Mouse (Mus musculus): ENCODE data around the gene Tll1. TPM values are rescaled to one million over a fixed set of nuclear protein-coding genes. Genes with fewer than 3 reads are reported as not detected.

Tll1 gene
- polyA plus RNA-seq, 1 experiment = 0.04 TPM

GRCm38 (mm10) chr8:64206411-64206861, 365 bp upstream of the Tll1 start:
- Histone ChIP-seq H3K36me3 (ENCODE audit: control insufficient read depth, insufficient read depth, low read length) (no peaks in the 10 kb centered on the region), H3K27me3 (ENCODE audit: control insufficient read depth, insufficient read depth, low read length) (peaks cover 7% of the 10 kb centered on the region), H3K4me1 (ENCODE audit: control insufficient read depth, insufficient read depth, insufficient read length) (no peaks in the 10 kb centered on the region), H3K4me3 (ENCODE audit: extremely low read depth, insufficient read depth, insufficient read length) (peak overlapping the region; percentile 14; the same call in 1 of the 2 replicates), H3K27ac (ENCODE audit: insufficient read depth, low read length) (no peak overlapping the region)
- TF ChIP-seq POLR2A (IDR thresholded peaks at IDR 0.05; ENCODE audit: low read depth, low read length) = no peak
- no peak for TF ChIP-seq CTCF (IDR thresholded peaks at IDR 0.05; ENCODE audit: extremely low read depth, insufficient read depth, insufficient read length, insufficient replicate concordance)
- WGBS = 3% methylated on average over 12 of the region's 12 CpGs
- DNase-seq (ENCODE audit: low read depth in 1 of 2, low spot score in 2 of 2) = no peak

DNA sequence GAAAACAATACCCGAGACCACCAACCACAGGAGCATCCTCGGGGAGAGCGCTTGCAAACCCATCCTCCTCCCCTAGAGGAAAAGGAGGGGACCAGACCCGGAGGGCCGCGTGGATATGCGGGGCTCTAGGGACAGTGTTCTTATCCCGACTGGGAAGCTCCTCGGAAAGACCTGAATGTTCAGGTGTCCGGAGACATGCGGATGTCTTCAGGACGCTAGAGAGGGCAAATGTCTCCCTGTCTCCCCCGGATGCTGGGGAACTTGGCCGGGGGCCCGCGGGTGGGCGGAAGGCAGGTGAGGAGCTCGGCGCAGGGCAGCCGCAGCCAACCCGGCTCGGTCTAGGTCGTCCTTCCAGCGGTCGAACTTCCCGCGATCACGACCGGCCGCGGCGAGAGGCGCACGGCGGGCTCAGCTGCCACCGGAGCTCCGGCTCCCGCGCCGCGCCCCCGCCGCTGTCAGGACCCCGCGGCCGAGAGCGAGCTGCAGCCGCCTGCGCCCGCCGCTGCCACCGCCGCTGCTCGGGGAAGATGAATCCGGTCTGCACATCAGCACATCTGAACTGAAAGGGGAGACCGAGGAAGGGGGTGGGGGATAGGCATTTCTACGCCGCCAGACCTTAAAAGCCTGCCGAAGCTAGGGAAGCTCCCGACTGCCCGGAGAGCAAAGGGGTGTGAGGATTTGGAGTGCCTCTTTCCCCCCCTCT, 599 bp downstream of the Tll1 start:
- TF ChIP-seq CTCF (IDR thresholded peaks at IDR 0.05; ENCODE audit: extremely low read depth, insufficient read depth, insufficient read length, insufficient replicate concordance) = no peak
- no peak for TF ChIP-seq POLR2A (IDR thresholded peaks at IDR 0.05; ENCODE audit: low read depth, low read length)
- WGBS = 2% methylated on average over 61 of the region's 61 CpGs
- no peak for DNase-seq (ENCODE audit: low read depth in 1 of 2, low spot score in 2 of 2)
- no peaks in the 10 kb centered on the region for H3K4me1 ChIP-seq (ENCODE audit: control insufficient read depth, insufficient read depth, insufficient read length)
- H3K27ac ChIP-seq (ENCODE audit: insufficient read depth, low read length) = no peak overlapping the region
- H3K36me3 ChIP-seq (ENCODE audit: control insufficient read depth, insufficient read depth, low read length) = no peaks in the 10 kb centered on the region
- peak overlapping the region; percentile 8; the same call in 1 of the 2 replicates for H3K4me3 ChIP-seq (ENCODE audit: extremely low read depth, insufficient read depth, insufficient read length)
- H3K27me3 ChIP-seq (ENCODE audit: control insufficient read depth, insufficient read depth, low read length) = peaks cover 7% of the 10 kb centered on the region

DNA sequence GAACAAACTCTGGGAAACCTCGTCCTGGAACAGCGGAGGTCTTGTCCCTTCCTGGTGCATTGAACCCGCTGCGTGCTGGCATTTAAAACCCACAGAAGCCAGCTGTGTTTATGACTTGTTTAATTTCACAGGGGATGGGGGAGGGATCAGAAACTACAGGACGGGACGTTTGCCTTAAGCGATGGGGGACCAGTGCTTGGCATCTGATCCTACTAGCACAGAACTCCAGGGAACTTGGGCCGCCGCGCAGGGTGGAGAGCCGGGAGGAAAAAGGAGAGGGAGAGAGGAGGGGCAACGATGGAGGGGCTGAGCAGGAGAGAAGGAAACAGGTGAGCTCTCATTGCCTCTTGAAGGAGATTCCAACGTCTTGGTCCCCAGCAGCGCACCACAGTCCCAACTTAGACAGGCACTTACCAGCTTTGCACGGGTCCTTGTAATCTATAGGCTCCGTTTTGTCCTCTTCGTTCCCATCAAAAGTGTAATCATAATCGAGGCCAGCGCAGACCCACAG, 1.2 kb downstream of the Tll1 start:
- Histone ChIP-seq H3K4me1 (ENCODE audit: control insufficient read depth, insufficient read depth, insufficient read length) (no peaks in the 10 kb centered on the region), H3K27me3 (ENCODE audit: control insufficient read depth, insufficient read depth, low read length) (peaks cover 7% of the 10 kb centered on the region), H3K4me3 (ENCODE audit: extremely low read depth, insufficient read depth, insufficient read length) (no peak overlapping the region), H3K27ac (ENCODE audit: insufficient read depth, low read length) (no peak overlapping the region), H3K36me3 (ENCODE audit: control insufficient read depth, insufficient read depth, low read length) (no peaks in the 10 kb centered on the region)
- WGBS = 3% methylated on average over 19 of the region's 19 CpGs
- DNase-seq (ENCODE audit: low read depth in 1 of 2, low spot score in 2 of 2) = no peak
- no peak for TF ChIP-seq POLR2A (IDR thresholded peaks at IDR 0.05; ENCODE audit: low read depth, low read length)
- TF ChIP-seq CTCF (IDR thresholded peaks at IDR 0.05; ENCODE audit: extremely low read depth, insufficient read depth, insufficient read length, insufficient replicate concordance) = no peak

DNA sequence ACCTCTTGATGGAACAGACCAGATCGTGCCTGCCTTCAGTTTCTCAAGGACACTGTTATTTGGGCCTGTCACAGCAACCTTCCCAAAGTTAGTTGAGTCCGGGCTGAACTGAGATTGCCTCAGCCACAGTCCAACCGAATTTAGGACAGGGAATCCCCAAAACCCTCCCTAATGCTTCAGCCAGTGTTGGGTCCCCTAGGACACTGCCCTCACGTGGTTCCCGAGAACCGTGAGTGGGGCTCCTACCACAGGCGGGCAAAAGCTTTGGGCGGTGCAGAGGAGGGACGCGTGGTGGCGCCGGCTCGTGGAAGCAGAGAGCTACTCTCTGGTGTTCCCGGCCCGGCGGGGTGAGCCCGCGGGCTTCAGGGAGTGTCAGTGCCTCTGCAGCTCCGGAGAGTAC, 1.9 kb downstream of the Tll1 start:
- 6% methylated on average over 19 of the region's 19 CpGs for WGBS
- Histone ChIP-seq H3K36me3 (ENCODE audit: control insufficient read depth, insufficient read depth, low read length) (no peaks in the 10 kb centered on the region), H3K4me3 (ENCODE audit: extremely low read depth, insufficient read depth, insufficient read length) (no peak overlapping the region), H3K27ac (ENCODE audit: insufficient read depth, low read length) (no peak overlapping the region), H3K27me3 (ENCODE audit: control insufficient read depth, insufficient read depth, low read length) (peaks cover 7% of the 10 kb centered on the region), H3K4me1 (ENCODE audit: control insufficient read depth, insufficient read depth, insufficient read length) (no peaks in the 10 kb centered on the region)
- no peak for TF ChIP-seq POLR2A (IDR thresholded peaks at IDR 0.05; ENCODE audit: low read depth, low read length)
- no peak for TF ChIP-seq CTCF (IDR thresholded peaks at IDR 0.05; ENCODE audit: extremely low read depth, insufficient read depth, insufficient read length, insufficient replicate concordance)
- DNase-seq (ENCODE audit: low read depth in 1 of 2, low spot score in 2 of 2) = no peak

DNA sequence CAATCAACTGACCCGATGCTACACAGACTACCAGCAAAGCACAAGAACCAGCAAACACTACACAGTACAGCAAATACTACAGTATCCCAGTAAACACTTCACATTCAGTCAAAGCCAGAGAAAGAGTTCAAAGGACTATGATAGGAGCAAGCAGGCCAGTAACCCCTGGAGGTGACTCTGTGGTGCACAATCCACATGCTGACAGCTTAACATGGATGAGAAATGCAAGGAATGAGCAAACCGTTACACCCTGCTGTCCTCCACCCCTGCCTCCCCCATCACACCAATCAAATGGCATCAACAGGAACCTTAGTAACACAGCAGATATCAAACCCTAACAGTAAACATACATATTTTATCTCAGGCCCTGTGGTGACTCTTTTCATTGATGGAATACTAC, 7.7 kb downstream of the Tll1 start:
- TF ChIP-seq CTCF (IDR thresholded peaks at IDR 0.05; ENCODE audit: extremely low read depth, insufficient read depth, insufficient read length, insufficient replicate concordance) = no peak
- no peak for TF ChIP-seq POLR2A (IDR thresholded peaks at IDR 0.05; ENCODE audit: low read depth, low read length)
- DNase-seq (ENCODE audit: low read depth in 1 of 2, low spot score in 2 of 2) = no peak
- no peaks in the 10 kb centered on the region for H3K36me3 ChIP-seq (ENCODE audit: control insufficient read depth, insufficient read depth, low read length)
- 89% methylated on average over 2 of the region's 2 CpGs for WGBS
- H3K4me1 ChIP-seq (ENCODE audit: control insufficient read depth, insufficient read depth, insufficient read length) = no peaks in the 10 kb centered on the region
- H3K4me3 ChIP-seq (ENCODE audit: extremely low read depth, insufficient read depth, insufficient read length) = no peak overlapping the region
- no peak overlapping the region for H3K27ac ChIP-seq (ENCODE audit: insufficient read depth, low read length)
- no peaks in the 10 kb centered on the region for H3K27me3 ChIP-seq (ENCODE audit: control insufficient read depth, insufficient read depth, low read length)

DNA sequence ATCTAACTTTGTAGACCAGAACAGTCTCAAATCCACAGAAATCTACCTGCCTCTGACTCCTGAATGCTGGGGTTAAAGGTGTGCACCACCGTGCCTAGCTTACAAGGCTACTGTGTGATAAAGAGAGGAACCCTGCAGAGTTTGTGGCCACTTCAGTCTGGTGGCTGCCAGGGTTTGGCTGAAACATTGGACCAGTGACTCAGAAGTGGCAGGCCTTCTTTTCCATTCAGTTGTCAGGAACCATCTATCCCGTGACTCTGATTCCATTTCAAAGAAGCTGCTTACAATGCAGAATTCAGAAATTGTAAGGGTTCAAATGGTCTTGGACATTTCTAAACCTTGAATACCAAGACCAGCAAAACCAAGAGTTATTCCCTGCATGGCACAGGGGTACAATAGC, 12.7 kb downstream of the Tll1 start:
- TF ChIP-seq CTCF (IDR thresholded peaks at IDR 0.05; ENCODE audit: extremely low read depth, insufficient read depth, insufficient read length, insufficient replicate concordance) (no peak), POLR2A (IDR thresholded peaks at IDR 0.05; ENCODE audit: low read depth, low read length) (no peak)
- Histone ChIP-seq H3K36me3 (ENCODE audit: control insufficient read depth, insufficient read depth, low read length) (no peaks in the 10 kb centered on the region), H3K27ac (ENCODE audit: insufficient read depth, low read length) (no peak overlapping the region), H3K27me3 (ENCODE audit: control insufficient read depth, insufficient read depth, low read length) (no peaks in the 10 kb centered on the region), H3K4me1 (ENCODE audit: control insufficient read depth, insufficient read depth, insufficient read length) (no peaks in the 10 kb centered on the region), H3K4me3 (ENCODE audit: extremely low read depth, insufficient read depth, insufficient read length) (no peak overlapping the region)
- DNase-seq (ENCODE audit: low read depth in 1 of 2, low spot score in 2 of 2) = no peak
- 73% methylated on average over 2 of the region's 2 CpGs for WGBS

DNA sequence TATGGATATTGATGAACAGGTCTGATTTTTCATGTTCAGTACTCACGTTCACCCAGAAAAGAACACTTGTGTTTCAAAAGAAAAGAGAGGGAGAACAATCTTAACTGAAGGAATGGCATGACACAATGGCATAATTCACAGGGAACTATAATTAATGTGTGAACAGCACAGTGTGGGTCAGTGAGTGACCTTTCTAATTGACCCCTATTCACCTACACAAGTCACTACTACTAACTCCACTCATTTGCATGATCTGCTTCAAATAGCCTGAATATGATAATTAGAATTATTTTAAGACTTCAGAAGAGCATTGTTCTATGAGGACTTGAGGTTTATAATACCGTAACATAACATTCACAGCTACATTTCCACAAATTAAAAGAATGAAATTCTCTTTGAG, 18.2 kb downstream of the Tll1 start:
- no peaks in the 10 kb centered on the region for H3K27me3 ChIP-seq (ENCODE audit: control insufficient read depth, insufficient read depth, low read length)
- no peaks in the 10 kb centered on the region for H3K4me1 ChIP-seq (ENCODE audit: control insufficient read depth, insufficient read depth, insufficient read length)
- 84% methylated on average over 2 of the region's 2 CpGs for WGBS
- no peak for DNase-seq (ENCODE audit: low read depth in 1 of 2, low spot score in 2 of 2)
- no peak overlapping the region for H3K4me3 ChIP-seq (ENCODE audit: extremely low read depth, insufficient read depth, insufficient read length)
- no peak for TF ChIP-seq POLR2A (IDR thresholded peaks at IDR 0.05; ENCODE audit: low read depth, low read length)
- TF ChIP-seq CTCF (IDR thresholded peaks at IDR 0.05; ENCODE audit: extremely low read depth, insufficient read depth, insufficient read length, insufficient replicate concordance) = no peak
- H3K36me3 ChIP-seq (ENCODE audit: control insufficient read depth, insufficient read depth, low read length) = no peaks in the 10 kb centered on the region
- no peak overlapping the region for H3K27ac ChIP-seq (ENCODE audit: insufficient read depth, low read length)

Measured in spleen, adult 2 months (tissue).